Mouse (Mus musculus): ENCODE data around the gene Fam234b. TPM values are rescaled to one million over a fixed set of nuclear protein-coding genes. Genes with fewer than 3 reads are reported as not detected.

The Fam234b gene
- polyA plus RNA-seq, 1 experiment from 2014 or later, result 30.3 TPM

DNA sequence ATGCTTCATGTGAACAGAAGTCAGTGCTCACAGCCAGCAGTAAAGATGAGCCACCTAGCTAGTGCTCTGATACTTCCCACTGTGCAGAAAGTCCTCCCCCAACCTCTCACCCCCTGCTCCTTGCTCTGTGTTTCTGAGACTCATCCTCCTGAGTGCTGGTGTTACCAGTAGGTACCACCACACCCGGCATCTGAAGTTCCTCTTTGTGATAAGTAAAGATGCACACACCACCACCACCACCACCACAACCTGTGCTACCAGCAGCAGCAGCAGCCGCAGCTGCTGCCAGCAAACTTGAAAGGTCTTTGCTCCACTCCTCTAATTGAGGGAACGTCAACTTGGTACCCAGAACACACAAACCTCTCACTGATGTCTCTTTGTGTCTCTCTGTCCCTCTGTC, 69.4 kb downstream of the Fam234b start:
- no peak overlapping the region for H3K4me3 ChIP-seq (replicated peaks)
- no peak overlapping the region for H3K9ac ChIP-seq
- H3K27ac ChIP-seq (replicated peaks), result no peak overlapping the region
- no peaks in the 10 kb centered on the region for H3K36me3 ChIP-seq (replicated peaks)
- no peaks in the 10 kb centered on the region for H3K4me1 ChIP-seq (replicated peaks)
- no peaks in the 10 kb centered on the region; the same call in 1 of the 2 replicates for H3K27me3 ChIP-seq
- 43% methylated on average over 3 of the region's 3 CpGs for WGBS (ENCODE audit: insufficient replicate concordance)
- no peak for ATAC-seq (ENCODE audit: insufficient read depth)
- no peak overlapping the region for H3K4me2 ChIP-seq
- no peaks in the 10 kb centered on the region for H3K9me3 ChIP-seq (replicated peaks)

DNA sequence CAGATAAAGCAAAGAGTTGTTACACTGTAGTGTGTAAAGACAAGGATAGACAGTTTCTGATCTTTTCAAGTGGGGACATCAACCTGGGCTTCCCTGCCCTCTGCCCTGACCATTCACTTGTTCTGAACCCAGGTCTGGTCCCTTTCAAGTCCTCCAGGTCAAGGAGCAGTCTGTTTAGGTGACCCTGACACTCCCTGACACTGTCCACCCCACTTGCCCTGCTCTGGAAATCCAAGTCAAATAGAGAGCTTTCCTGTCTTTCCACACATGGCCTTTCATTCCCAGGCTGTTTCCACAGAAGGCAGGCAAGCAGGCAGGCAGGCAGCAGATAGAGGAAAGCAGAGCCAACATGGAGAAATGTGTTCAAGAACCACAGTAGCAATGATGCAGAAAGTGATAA, 70.6 kb downstream of the Fam234b start:
- Histone ChIP-seq H3K36me3 (replicated peaks) (no peaks in the 10 kb centered on the region), H3K9ac (no peak overlapping the region), H3K4me3 (replicated peaks) (no peak overlapping the region), H3K9me3 (replicated peaks) (no peaks in the 10 kb centered on the region), H3K27me3 (no peaks in the 10 kb centered on the region; the same call in 1 of the 2 replicates), H3K4me2 (no peak overlapping the region), H3K4me1 (replicated peaks) (no peaks in the 10 kb centered on the region), H3K27ac (replicated peaks) (no peak overlapping the region)
- ATAC-seq (ENCODE audit: insufficient read depth), result no peak

DNA sequence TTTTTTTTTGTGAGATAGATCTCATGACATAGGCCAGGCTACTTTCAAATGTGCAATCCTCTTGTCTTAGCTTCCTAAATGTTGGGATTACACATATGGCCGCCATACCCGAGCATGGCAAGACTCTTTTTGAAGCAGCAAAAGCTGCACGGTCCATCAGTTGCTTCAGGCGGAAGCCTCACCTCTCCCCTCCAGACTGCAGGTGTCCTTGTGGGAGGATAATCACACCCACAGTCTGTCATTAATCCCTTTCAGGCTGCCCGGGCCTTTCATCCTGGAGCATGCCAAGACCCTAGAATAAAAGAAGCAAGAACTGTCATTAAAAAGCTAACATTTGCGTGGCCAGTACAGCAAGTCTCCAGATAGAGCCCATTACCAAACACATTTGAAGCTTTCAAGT, 71.8 kb downstream of the Fam234b start:
- Histone ChIP-seq H3K27ac (replicated peaks) (no peak overlapping the region), H3K9me3 (replicated peaks) (no peaks in the 10 kb centered on the region), H3K9ac (no peak overlapping the region), H3K4me2 (no peak overlapping the region), H3K36me3 (replicated peaks) (no peaks in the 10 kb centered on the region), H3K27me3 (no peaks in the 10 kb centered on the region; the same call in 1 of the 2 replicates), H3K4me3 (replicated peaks) (no peak overlapping the region), H3K4me1 (replicated peaks) (no peaks in the 10 kb centered on the region)
- ATAC-seq (ENCODE audit: insufficient read depth), result no peak
- 57% methylated on average over 6 of the region's 6 CpGs for WGBS (ENCODE audit: insufficient replicate concordance)

GRCm38 (mm10) chr6:135271761-135272160, 74.0 kb downstream of the Fam234b start:
- Histone ChIP-seq H3K4me3 (replicated peaks) (no peak overlapping the region), H3K27me3 (no peaks in the 10 kb centered on the region; the same call in 1 of the 2 replicates), H3K4me2 (no peak overlapping the region), H3K27ac (replicated peaks) (no peak overlapping the region), H3K36me3 (replicated peaks) (no peaks in the 10 kb centered on the region), H3K9ac (no peak overlapping the region), H3K4me1 (replicated peaks) (no peaks in the 10 kb centered on the region), H3K9me3 (replicated peaks) (no peaks in the 10 kb centered on the region)
- WGBS (ENCODE audit: insufficient replicate concordance), result 34% methylated on average over 2 of the region's 2 CpGs
- ATAC-seq (ENCODE audit: insufficient read depth), result no peak

DNA sequence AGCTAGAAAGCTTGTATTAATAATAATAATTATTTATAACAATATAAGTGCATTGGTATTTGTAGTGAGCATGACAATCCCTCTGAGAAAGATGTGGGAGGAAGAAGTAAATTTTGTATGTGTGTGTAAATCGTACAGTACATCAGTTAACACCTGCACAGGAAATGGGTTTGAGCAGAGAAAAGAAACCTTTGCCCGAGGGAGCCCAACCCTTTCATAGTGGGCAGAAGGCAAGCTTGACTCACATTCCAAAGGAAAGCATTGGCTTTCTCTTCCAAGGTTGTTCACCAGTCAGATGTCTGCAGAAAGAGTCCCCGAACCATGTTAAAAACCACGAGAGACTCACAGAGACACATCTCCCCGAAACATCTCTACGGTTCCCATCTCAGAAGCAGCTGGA, 75.3 kb downstream of the Fam234b start:
- 50% methylated on average over 6 of the region's 6 CpGs for WGBS (ENCODE audit: insufficient replicate concordance)
- Histone ChIP-seq H3K4me2 (no peak overlapping the region), H3K27me3 (no peaks in the 10 kb centered on the region; the same call in 1 of the 2 replicates), H3K9ac (no peak overlapping the region), H3K4me3 (replicated peaks) (no peak overlapping the region), H3K36me3 (replicated peaks) (no peaks in the 10 kb centered on the region), H3K4me1 (replicated peaks) (no peaks in the 10 kb centered on the region), H3K9me3 (replicated peaks) (no peaks in the 10 kb centered on the region), H3K27ac (replicated peaks) (no peak overlapping the region)
- ATAC-seq (ENCODE audit: insufficient read depth), result no peak

DNA sequence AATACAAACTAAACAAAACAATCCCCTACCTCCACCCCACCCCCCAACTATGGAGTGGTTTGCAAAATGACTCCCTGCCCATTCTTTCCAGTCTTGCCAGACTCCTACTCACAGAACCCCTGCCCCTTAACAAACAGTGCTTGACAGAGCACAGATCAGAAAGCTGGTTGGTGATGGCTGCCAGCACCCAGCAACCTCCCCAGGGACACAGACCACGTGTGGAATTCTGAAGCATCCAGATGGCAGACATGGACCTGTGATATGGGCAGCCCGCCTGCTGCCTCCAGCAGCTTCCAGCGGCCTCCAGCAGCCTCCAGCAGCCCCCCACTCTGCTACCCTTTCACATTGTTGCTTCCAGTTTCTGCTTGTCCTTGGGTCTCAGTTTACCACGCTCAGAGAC, 77.5 kb downstream of the Fam234b start:
- H3K9me3 ChIP-seq (replicated peaks), result no peaks in the 10 kb centered on the region

DNA sequence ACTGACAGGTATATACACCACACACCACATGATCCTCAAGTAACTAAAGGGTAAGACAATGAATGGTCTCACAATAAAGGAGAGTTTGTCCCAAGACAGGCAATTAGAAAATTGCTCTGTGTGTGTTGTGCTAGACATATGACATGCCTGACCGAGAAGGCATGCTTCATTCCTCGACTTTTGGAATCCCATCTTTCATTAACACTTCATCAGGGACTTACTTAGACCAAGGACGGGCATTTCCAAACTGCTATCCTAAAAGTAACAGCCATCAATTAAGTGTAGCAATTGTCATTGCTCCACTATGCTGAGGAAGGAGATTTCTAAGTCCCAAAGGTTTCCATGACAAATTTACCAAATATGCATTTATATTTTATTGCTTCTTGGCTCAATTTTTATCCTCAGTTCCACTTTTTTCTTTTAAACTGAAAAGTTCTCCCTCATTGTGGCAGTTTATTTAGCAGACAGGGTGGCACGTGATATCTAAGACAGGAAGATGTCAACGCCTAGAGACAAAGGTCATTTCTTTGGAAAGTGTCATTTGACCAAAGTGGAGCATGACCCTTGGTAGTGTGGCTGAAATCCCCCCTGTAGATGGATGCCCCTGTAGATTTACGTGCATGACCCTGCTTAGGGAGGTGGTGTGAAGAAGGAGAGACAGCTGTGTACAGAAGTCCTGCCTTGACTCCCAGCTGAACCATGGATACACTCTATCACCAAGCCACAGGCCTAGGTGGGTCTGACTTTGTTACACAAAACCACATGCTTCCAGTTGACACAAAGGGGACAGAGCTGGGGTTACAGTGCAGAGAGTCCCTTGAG, 78.9 kb downstream of the Fam234b start:
- no peak overlapping the region for H3K4me2 ChIP-seq
- no peaks in the 10 kb centered on the region for H3K36me3 ChIP-seq (replicated peaks)
- H3K9me3 ChIP-seq (replicated peaks), result no peaks in the 10 kb centered on the region
- no peak overlapping the region for H3K9ac ChIP-seq
- no peaks in the 10 kb centered on the region for H3K4me1 ChIP-seq (replicated peaks)
- H3K27me3 ChIP-seq, result no peaks in the 10 kb centered on the region
- no peak for ATAC-seq (ENCODE audit: insufficient read depth)
- H3K4me3 ChIP-seq (replicated peaks), result no peak overlapping the region
- WGBS (ENCODE audit: insufficient replicate concordance), result 48% methylated on average over 6 of the region's 6 CpGs
- no peak overlapping the region for H3K27ac ChIP-seq (replicated peaks)

More for the DNA sequence above, 77.5 kb downstream of the Fam234b start:
- Histone ChIP-seq H3K9ac (no peak overlapping the region), H3K27me3 (no peaks in the 10 kb centered on the region; the same call in 1 of the 2 replicates), H3K4me2 (no peak overlapping the region), H3K36me3 (replicated peaks) (no peaks in the 10 kb centered on the region), H3K4me3 (replicated peaks) (no peak overlapping the region), H3K4me1 (replicated peaks) (no peaks in the 10 kb centered on the region), H3K27ac (replicated peaks) (no peak overlapping the region)
- 59% methylated on average over 4 of the region's 4 CpGs for WGBS (ENCODE audit: insufficient replicate concordance)
- ATAC-seq (ENCODE audit: insufficient read depth), result no peak

- no peak for ATAC-seq (ENCODE audit: insufficient read depth)
- H3K27ac ChIP-seq (replicated peaks), result no peak overlapping the region
- H3K4me3 ChIP-seq (replicated peaks), result no peak overlapping the region
- H3K27me3 ChIP-seq, result no peaks in the 10 kb centered on the region
- H3K9me3 ChIP-seq (replicated peaks), result no peaks in the 10 kb centered on the region
- no peaks in the 10 kb centered on the region for H3K4me1 ChIP-seq (replicated peaks)
- no peak overlapping the region for H3K4me2 ChIP-seq
- WGBS (ENCODE audit: insufficient replicate concordance), result 58% methylated on average over 6 of the region's 6 CpGs
- no peak overlapping the region for H3K9ac ChIP-seq
- no peaks in the 10 kb centered on the region for H3K36me3 ChIP-seq (replicated peaks)
These were observed 80.5 kb downstream of the Fam234b start for GRCm38 (mm10) chr6:135278302-135278701.

- 53% methylated on average over 5 of the region's 5 CpGs for WGBS (ENCODE audit: insufficient replicate concordance)
- no peak overlapping the region for H3K9ac ChIP-seq
- no peak for ATAC-seq (ENCODE audit: insufficient read depth)
- no peak overlapping the region for H3K4me2 ChIP-seq
- no peak overlapping the region for H3K27ac ChIP-seq (replicated peaks)
- no peaks in the 10 kb centered on the region for H3K9me3 ChIP-seq (replicated peaks)
- H3K4me3 ChIP-seq (replicated peaks), result no peak overlapping the region
- no peaks in the 10 kb centered on the region for H3K4me1 ChIP-seq (replicated peaks)
- no peaks in the 10 kb centered on the region for H3K27me3 ChIP-seq
- no peaks in the 10 kb centered on the region for H3K36me3 ChIP-seq (replicated peaks)
These were observed 81.5 kb downstream of the Fam234b start for GRCm38 (mm10) chr6:135279286-135279685.

GRCm38 (mm10) chr6:135279856-135280255, 82.1 kb downstream of the Fam234b start:
- WGBS (ENCODE audit: insufficient replicate concordance), result 42% methylated on average over 10 of the region's 10 CpGs
- no peak for ATAC-seq (ENCODE audit: insufficient read depth)
- H3K4me2 ChIP-seq, result no peak overlapping the region
- no peak overlapping the region for H3K9ac ChIP-seq
- no peaks in the 10 kb centered on the region for H3K36me3 ChIP-seq (replicated peaks)
- no peaks in the 10 kb centered on the region for H3K9me3 ChIP-seq (replicated peaks)
- no peak overlapping the region for H3K4me3 ChIP-seq (replicated peaks)
- no peak overlapping the region for H3K27ac ChIP-seq (replicated peaks)
- H3K27me3 ChIP-seq, result no peaks in the 10 kb centered on the region
- H3K4me1 ChIP-seq (replicated peaks), result no peaks in the 10 kb centered on the region

- no peaks in the 10 kb centered on the region for H3K4me1 ChIP-seq (replicated peaks)
- no peak overlapping the region for H3K4me2 ChIP-seq
- H3K9me3 ChIP-seq (replicated peaks), result no peaks in the 10 kb centered on the region
- H3K4me3 ChIP-seq (replicated peaks), result no peak overlapping the region
- no peak overlapping the region for H3K9ac ChIP-seq
- H3K27ac ChIP-seq (replicated peaks), result no peak overlapping the region
- H3K27me3 ChIP-seq, result peaks cover 6% of the 10 kb centered on the region; the same call in 1 of the 2 replicates
- H3K36me3 ChIP-seq (replicated peaks), result no peaks in the 10 kb centered on the region
- ATAC-seq (ENCODE audit: insufficient read depth), result no peak
- WGBS (ENCODE audit: insufficient replicate concordance), result 53% methylated on average over 4 of the region's 4 CpGs
These were observed 94.6 kb downstream of the Fam234b start for GRCm38 (mm10) chr6:135292391-135292790.

- H3K36me3 ChIP-seq (replicated peaks), result no peaks in the 10 kb centered on the region
- ATAC-seq (ENCODE audit: insufficient read depth), result no peak
- H3K4me2 ChIP-seq, result no peak overlapping the region
- 68% methylated on average over 6 of the region's 6 CpGs for WGBS (ENCODE audit: insufficient replicate concordance)
- H3K9me3 ChIP-seq (replicated peaks), result no peaks in the 10 kb centered on the region
- peaks cover 6% of the 10 kb centered on the region; the same call in 1 of the 2 replicates for H3K27me3 ChIP-seq
- no peaks in the 10 kb centered on the region for H3K4me1 ChIP-seq (replicated peaks)
- H3K27ac ChIP-seq (replicated peaks), result no peak overlapping the region
- H3K4me3 ChIP-seq (replicated peaks), result no peak overlapping the region
- no peak overlapping the region for H3K9ac ChIP-seq
These were observed 96.4 kb downstream of the Fam234b start for GRCm38 (mm10) chr6:135294150-135294549.

Data from liver, embryonic 15.5 days (tissue).